Mouse (Mus musculus): ENCODE data around the gene Pde4d. TPM values are rescaled to one million over a fixed set of nuclear protein-coding genes. Genes with fewer than 3 reads are reported as not detected.
A peak's percentile ranks its signal among the peaks of the same experiment; 100 is the strongest.

Pde4d gene
- polyA plus RNA-seq (2017; shearing (Covaris generic)) = 1 to 10 TPM; 5.5 to 7.3 TPM

DNA sequence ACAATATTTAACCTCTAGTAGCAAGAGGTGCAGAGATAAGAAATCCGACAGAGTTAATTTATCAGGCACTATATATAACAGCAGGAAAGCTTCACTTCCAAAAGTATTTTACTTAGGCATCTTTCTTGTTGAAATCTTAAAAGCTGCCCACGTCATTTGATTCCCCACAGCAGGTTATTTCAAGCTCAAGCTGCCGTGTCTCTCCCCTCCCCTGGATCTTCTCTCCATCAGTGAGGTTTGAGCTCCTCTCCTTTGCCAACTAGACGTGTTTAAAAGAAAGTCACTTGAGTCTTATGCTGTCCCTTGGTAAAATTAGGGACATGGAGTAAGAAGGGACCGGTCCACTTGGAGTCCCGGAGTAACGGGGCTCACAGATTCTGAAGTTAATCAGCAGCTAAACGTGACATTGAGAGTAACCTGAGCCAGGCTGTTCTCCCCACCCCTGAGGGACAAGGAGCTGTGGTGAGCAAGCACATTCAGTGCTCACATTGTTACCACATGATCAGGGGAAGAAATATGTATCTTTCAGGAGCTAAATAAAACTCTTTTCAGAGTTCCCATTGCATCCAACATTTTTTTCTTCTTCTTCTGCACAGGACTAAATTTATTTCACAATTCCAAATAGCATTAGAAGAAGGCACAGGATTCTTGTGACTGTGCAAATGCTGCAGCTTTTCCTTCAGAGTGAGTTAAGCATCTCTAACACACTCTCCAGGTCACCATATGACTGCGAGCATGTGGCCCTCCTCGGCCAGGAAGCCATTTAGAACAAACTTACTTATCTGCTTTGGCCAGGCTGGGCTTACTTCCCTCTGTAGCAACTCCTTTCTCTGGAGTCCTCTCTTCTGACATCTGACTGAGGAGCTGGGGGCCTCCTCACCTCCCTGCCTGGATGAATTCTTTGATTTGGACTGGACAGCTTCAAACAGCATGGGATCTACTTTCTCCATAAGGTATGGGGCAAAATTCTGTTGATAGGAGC lies at the start of gene Pde4d:
Gene Pde4d (plus strand): TSS at position 833 of the 982 bp plus-strand sequence.
- ATAC-seq = no peak

DNA sequence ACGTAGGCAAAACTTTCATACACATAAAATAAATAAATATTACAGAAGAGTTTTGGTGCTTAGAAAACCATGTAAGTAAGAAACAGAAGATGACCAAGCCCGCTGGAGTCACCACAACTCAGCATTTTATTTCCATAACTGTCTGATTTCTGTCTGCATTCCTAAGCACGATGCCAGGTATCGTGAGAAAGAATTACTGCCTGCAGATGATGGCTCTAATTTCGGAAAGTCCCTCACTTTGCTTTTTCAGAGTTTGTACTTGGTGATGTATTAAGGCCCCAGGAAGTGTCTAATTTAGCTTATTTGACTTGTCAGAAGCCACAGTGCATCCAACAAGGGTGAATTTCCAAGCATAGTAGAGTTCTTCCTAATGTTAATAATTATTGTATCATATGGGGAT lies 46.6 kb upstream of the Pde4d start:
- no peak for ATAC-seq

DNA sequence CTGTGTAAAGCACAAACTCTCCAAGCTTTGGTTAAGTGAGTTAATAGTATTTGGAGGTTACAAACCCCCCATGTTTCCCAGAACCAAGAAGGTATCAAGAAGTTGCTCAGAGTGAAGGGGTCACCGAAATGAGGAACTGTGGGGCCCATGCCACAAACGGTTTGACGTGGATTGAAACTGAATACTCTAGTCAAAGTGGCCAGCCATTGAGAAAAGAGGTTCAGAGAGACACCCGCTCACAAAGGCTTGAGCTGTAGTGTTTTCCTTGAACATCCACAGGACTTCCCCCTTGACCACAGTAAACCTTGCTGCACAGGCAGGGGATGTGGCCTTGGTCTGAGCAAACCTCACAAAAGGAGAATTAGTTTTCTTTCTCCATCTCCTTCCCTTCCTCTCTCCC lies 45.4 kb upstream of the Pde4d start:
- ATAC-seq = no peak

DNA sequence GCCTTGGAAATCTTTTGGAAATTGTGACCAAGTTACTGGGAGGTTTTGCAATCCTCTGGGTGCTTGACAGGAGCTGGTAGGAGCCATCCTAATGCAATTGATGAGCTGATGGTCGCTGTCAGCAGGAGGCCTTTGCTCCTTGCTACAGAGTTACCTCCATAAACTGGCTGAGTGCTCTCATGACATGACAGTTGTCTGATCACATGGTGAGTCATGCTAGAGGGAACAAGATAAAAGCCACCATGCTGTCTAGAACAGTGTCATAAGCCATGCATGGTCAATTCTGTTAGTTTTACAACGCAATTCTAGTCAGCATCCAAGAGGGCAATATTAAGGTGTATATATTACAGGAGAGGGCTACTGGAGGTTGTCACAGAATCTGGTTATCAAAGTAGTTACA lies 34.3 kb upstream of the Pde4d start:
- no peak for ATAC-seq

DNA sequence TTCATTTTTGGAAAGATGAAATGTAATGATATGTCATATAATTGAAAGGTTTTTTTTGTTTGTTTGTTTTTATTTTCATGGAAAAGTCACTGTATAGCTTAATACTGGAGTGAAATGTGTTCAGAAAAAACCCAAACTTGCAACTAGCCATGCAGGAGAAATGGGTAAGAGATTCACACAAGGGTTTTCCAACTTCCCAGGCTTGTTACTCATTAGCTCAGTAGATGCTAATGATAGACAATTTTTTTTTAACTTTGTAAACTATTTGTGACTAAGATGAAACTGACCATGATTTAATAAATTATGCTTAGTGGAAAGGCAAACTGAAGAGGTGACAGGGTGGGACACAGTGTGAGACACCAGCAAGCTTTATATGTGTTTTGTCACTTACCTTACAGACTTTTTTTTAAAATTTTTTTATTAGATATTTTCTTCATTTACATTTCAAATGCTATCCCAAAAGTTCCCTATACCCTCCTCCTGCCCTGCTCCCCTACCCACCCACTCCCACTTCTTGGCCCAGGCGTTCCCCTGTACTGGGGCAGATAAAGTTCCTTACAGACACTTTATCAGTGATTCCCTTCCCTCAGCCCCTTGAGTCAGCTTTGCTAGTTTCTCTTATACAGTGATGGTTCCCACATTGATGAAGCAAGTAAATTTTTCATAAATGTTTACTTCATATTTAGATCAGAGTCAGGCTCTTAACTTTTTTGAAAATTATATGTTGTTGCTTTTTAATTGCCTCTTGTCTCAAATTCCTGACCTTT lies 30.8 kb upstream of the Pde4d start:
- no peak for ATAC-seq

DNA sequence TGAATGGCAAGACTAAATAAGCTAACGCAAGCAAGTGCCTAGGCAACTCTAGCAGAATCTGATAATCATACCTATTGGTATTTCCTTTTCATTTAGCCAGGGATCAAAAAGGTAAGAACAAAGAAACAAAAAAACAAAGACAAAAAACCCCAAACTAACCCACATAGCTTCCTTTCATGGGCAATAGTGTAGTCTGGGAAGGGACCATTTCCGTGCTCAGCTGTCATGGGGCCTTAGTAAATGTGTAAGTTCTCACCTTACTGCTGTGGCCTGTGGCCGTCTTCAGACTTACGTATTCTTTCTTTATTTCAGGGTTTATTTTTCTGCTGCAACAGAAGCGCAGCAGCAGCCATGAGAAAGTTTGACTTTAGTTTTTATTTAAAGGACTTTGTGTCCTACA lies 23.4 kb upstream of the Pde4d start:
- ATAC-seq = peak; percentile 35

DNA sequence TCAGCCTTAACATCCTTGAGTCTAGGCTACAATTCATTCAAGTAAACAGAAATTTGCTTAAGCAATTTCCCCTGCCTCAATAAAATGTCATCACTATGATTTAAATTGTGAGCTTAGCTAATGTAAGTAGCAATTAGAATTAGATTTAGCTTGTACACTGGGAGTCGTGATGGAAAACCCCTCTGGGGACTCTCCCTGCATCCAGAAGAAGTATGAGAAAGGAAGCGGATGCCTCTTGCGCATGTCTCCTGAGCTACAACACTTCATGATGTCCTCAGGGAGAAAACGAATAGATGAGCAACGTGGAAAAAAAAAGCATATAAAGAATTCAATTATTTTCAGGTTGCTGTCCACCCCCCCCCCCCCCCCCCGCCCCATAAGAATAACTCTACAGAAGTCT lies 20.9 kb upstream of the Pde4d start:
- no peak for ATAC-seq

DNA sequence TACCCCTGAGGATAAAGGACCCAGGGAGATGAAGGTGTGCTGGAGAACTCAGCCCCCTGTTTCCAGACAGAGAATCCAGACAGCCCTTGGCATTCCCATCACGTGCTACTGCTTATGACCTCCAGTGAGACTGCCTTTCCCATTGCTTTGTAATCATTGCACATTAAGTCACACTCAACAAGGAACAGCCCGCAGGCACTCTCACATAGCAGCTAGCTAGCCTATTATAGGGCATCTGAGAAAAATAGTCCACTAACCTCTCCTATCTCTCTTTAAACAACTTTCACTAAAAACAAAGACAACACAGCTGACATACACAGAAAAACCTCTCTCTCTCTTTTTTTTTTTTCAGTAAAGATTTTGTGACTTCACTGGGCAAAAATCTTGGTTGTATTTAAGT lies 20.1 kb upstream of the Pde4d start:
- ATAC-seq = no peak

DNA sequence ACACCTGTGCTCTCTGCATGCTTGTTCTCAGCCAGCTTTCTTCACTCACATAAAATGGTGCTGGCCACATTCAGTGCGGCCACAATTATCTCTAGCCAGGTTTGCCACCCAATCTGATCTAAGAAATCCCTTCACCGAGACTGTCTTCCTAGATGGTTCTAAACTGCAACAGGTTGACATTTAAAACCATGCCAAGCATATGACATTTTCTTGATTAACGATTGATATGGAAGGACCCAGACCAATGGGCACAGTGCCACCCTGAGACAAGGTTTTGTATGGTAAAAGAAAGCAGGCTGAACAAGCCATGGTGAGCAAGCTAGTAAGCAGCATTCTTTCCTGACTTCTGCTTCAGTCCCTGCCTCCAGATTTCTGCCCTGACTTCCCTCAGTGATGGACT lies 18.0 kb upstream of the Pde4d start:
- no peak for ATAC-seq

DNA sequence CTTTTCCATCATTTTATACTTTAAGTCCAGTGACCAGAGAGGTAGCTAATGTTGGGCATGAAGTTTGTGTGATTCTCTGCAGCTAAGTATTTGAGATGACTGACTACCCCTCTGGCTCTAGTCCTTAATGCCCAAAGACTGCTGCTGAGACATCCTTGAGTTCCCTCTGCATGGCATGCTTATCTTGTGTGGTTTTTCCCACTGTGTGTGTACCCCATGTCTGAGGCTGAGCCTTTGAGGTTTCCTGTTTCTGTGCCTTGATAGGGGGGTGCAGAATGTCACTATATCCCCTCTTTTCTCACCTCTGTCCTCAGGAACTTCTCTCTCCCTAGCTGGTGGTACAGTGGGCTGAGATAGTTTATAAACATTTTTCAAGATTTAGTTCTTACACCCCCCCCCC lies 14.1 kb upstream of the Pde4d start:
- ATAC-seq = no peak

DNA sequence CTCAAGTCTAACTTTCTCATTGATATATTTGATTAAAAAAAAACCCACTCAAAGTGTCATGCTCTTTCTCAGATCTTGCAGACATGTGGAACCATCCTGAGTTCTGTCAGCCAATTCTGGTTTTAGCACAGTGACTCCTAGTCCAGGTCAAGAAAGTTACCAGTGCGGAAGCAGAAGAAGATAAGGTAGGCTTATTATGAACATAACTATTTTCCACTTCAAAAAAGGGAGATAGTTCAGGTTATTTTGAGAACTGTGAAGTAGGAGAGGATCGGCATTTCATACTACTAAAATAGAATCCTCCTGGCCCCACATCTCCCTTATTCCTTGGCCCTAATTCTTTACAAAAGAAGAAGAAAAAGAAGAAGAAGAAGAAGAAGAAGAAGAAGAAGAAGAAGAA lies 12.3 kb upstream of the Pde4d start:
- no peak for ATAC-seq

DNA sequence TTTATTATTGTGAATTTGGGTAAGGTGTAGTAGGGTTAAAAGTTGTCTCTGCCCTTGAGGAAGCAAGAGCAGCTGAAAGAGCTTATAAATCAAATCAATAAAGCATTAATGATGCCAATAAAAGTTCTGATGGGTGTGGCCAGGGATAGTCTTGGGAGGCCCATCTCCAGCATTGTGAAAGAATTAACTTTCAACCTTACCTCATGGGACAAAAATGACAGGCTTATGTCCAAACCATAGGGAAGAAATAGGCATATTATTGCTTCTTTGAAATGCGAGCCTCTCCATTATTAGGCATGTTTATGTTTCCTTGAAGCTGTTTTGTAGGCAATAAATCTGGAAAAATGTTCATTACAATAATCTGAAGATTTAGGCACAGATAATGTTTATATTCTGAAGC lies 10.7 kb upstream of the Pde4d start:
- no peak for ATAC-seq

DNA sequence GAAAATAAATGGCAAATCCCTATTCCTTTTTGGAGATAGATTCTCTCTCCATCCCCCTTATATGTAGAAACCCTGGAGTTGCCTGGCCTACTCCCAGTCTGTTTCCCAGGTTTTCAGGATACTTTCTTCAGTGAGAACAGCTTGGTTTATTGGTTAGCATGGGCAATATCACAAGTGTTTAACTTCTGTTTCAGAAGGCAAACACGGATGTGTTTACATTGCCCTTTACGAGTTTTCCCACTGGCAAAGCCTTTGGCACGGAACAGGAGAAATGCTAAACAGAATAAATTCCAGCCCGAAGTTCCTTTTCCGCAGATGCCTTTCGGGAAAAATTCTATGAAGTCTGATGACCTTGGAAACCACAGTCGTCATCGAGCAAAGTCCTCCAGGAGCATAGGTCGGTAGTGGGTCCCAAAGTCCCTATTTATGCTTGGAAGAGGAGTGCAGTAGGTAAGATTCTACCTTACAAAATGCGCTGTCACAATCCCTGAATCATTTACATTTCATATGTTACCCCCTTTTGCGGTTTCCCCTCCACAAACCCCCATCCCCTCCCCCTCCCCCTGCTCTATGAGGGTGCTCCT lies 1.3 kb upstream of the Pde4d start:
- ATAC-seq = no peak

DNA sequence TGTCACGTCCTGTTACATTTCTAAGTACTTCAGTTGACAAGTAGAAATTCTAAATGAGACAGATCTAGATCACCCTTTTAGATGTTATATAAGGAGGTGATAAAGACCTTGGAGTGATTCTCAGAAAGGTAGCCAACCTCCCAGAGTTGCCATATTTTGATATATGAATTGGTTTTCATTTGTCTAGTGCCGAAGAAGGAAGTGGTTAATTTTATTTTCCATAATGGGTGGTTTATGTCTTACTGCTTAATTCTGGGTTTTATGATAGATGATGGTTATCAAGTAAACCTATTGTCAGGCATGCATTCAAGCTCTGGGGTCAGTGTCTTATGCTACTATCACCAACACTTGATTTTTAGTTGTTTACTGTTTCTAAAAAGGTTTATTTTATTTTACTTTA lies 1.4 kb downstream of the Pde4d start:
- peak; percentile 60 for ATAC-seq

DNA sequence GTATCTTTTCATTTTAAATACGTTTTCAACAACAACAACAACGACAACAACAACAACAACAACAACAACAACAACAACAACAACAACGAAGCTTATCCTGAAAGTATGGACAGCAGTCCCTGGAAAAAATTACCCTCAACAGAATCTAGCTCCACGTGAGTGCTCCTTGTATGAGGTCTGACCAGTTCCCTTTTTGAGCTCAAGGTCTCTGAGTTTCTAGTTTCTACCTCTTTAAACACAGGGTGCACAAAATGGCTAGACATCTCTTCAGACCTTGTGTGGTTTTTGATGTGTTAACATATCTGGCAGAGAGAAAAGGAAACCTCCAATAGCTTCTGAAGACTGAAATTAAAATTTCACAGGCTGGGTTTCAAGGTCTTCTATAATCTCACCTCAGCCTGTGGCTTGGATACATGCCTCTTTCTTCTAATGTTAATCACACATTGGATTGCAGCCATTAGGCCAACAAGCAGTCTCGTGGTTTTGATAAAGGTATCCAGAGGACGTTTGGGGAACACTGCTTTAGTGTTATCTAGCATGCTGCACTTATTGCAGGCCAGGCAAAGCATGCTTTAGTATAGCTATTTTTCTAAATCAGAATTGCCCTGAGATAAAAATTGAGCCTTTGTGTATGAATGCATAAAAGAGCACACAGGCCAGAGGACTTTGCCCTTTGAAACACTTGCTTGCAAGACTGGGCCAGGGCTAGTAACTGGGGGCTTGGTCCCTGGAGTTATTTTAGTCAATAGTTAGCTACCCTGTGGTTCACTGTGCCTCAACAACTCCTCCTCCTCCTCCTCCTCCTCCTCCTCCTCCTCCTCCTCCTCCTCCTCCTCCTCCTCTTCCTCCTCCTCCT lies 3.5 kb downstream of the Pde4d start:
- no peak for ATAC-seq

DNA sequence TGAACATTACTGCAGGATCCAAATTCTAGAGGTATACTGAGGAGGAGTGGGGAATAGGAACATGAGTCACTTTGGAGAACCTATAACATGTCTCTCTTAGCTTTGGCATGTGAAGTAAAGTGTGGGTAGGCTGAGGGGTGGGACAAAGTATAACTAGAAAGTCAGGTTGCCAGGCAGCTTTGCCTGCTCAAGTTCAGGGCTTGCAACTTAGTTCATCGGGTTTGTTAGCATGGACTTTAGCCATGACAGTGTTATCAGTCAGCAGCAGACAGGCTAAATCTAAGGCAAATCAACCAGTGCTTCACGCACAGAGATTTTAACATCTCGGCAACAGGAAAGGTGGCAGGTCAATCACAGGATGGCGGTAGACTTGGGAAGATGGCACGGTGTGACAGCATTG lies 12.8 kb downstream of the Pde4d start:
- ATAC-seq = no peak

DNA sequence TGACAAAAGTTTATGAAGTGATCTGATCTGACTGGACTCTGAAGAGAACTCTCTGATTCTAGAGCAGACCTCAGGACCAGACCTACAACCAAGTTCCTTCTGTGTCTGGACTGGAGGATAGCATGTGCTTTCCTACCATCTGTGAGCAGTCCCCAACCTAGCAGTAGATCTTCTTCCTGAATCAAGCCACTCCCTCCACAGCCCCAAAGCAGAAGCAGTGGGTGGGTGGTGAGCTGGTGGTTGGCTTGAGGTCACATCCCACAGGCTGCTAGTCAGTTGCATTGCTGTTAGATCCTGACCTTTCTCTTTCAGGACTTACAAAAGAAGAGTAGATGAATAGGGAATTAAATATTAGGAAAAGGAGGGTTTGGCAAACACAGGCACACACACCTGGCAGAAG lies 16.0 kb downstream of the Pde4d start:
- no peak for ATAC-seq

DNA sequence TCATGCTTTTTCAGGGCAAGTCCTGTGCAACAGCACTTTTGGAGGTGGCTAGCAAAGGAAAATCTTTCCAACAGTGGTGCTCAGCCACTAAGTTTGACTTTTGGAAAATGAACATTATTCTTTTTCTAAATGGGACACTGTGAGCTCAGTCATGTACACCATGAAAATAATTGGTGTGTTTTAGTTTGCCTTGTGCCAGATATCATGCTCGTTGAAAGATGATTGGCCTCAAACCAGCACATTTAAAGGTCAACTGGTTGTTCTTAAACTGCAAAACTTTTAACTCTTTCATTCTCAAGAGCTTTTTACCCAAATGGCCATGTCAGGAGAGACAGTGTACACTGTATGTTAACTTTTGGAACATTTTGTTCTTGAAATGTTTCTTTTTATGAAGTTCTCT lies 17.3 kb downstream of the Pde4d start:
- ATAC-seq = no peak

DNA sequence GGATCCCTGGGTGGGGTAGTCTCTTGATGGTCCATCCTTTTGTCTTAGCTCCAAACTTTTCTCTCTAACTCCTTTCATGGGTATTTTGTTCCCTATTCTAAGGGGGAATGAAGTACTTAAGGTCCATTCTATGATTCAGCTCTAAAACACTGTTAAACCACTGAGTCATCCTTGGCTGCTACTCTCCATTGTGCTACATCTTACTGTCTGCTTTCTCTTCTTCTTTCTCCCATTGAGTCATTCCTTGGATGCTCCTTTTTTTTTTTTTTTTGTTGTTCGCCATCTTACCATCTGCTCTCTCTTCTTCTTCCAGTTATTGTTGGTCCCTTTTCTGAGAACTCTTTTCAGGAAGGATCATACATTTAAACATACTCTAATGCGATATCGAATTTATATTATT lies 30.7 kb downstream of the Pde4d start:
- no peak for ATAC-seq

DNA sequence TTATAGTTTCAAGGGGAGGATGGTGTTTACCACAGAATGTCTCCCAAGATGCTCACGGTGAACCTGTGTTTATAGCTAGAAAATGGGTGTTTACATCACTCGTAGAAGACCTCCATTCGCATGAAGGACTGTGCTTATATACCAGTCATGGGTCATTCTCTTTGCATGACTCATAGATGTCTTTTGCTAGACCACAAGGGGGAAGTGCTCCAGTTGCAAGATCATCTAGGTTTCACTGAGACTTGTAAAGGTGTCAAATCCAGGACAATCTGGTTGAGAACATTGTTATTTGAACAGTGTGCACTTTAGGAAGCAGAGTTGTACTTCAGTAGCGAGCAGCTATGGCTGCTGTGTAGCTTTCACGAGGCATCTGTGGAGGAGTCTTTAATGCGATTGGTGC lies 35.3 kb downstream of the Pde4d start:
- ATAC-seq = no peak

DNA sequence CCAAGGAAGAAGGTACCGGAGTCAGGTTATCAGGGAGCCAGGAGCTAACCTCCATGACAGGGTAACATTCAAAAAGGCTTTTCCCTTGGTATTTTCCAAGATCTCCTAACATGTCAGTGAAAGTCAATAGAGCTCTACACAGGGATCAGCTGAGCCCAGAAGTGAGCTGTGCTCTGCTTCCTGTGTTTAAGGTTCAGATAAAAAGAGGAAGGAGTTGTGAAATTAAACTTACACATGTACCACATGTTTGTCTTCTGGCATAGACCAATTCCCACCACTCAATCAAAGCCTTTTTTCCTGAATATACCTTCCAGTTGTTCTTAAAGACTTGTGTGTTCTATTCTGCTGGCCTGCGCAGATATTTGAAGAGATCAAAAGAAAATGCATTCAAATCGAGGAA lies 37.3 kb downstream of the Pde4d start:
- ATAC-seq = no peak

DNA sequence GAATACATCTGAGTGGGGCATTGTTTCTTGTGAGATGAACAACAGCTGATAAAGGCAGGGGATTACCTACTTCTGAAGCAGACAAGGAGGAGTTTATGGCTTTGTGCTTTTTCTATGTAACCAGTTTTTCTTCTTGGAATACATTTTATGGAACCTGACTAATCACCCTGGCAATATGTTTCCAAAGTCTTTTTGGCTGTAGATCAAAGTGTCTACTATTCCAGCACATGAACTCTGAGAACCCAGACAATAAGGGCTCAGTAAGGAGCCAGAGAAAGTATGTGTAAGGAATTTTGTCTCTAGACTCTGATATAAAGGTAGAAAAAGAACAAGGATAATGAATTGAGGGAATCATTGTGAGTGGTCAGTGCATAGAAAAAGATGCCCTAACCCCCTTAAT lies 40.1 kb downstream of the Pde4d start:
- ATAC-seq = no peak

DNA sequence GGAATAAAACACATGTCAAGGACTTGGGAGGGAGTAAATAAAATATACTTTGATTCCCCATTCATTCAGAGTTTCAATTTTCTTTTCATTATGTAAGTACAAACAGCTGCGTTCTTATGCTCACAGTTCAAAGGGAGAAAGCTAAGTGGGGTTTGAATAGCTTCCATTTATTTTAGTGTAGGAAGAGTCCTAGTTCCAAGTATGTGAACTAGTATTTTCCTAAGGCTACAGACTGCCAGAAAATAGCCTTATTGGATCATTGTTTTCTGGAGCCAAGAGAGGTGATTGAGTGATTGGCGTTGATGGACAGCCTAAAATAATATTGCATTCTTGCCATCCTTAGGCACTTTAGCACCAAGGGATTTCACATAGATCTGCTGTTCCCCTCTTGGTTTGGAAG lies 41.1 kb downstream of the Pde4d start:
- ATAC-seq = no peak

All from CD4-positive, CD25-positive, alpha-beta regulatory T cell, adult 4 months (primary cell).